Mouse (Mus musculus): ENCODE measurements around the gene Rpn2. TPM values are rescaled to one million over a fixed set of nuclear protein-coding genes. Genes with fewer than 3 reads are reported as not detected.
A peak's percentile ranks its signal among the peaks of the same experiment; 100 is the strongest.

Gene Rpn2
- 76.1 and 97.0 TPM in 2 replicates for polyA plus RNA-seq (2011; ENCODE audit: insufficient read depth, insufficient read length, low replicate concordance, missing spikeins)

DNA sequence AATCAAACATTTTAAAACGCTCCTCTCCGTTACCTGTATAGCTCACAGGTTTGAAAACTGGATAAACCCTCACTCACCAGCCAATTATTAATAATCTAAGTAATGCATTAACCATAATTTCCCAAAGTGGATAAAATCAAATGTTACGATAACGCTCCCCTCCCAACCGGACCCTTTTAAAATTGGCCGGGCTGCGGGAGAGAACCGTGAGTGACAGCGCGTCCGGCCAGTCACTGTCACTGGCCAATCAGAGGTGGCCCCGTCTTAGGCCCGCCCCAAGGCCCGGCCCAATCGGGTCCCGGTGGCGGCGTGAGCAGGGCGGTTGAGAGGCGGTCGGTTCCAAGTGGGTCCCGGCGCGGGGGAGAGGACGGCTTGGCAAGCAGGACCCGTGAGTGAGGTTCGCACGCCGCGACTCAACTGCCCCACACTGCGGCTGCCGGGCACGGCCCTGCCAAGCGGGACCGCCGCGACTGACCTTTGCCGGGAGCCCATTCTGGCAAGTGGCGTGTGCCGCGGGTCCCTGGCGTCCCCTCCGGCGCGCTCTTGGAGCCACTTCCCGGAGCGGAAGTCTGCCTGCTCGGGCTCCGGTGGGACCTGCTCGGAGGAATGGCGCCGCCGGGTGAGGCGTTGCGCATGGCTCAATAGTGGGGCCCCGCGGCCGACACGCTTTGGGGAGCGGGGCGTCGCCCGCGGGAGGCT is at the start of gene Rpn2:
Gene Rpn2, plus strand, starts transcription at position 301 of the 699 bp plus-strand sequence.
- no peak for TF ChIP-seq CTCF (IDR thresholded peaks at IDR 0.05; ENCODE audit: control insufficient read depth, insufficient read depth, low read length)
- peak; percentile 62; the same call in 1 of the 2 replicates for TF ChIP-seq POLR2A (IDR thresholded peaks at IDR 0.05; ENCODE audit: borderline replicate concordance, control insufficient read depth, low read depth, low read length)
- WGBS = under 1% methylated on average over 64 of the region's 64 CpGs

DNA sequence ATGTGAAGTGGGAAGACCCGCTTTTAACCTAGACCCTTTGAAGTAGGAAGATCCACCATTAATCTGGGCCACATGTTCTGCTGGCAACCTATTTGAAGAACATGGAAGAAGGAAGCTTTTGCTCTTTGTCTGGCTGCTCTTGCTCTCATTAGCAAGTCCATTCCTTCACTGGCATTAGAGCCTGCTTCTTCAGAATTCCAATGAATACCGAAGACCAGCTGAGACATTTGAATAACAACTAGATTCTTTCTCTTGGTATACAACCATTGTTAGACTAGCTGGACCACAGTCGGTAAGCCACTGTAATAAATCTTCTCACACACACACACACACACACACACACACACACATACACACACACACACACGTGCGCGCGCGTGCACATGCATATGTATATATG is 42.9 kb upstream of the Rpn2 start:
- no peak overlapping the region for H3K4me3 ChIP-seq (replicated peaks; ENCODE audit: control insufficient read depth, low read depth, low read length)
- H3K4me1 ChIP-seq (ENCODE audit: control insufficient read depth, insufficient read depth, low read length) = no peaks in the 10 kb centered on the region
- H3K27ac ChIP-seq (ENCODE audit: control insufficient read depth, insufficient read depth, low read depth, low read length, poor library complexity) = no peak overlapping the region
- 89% methylated on average over 8 of the region's 8 CpGs for WGBS
- no peak for TF ChIP-seq POLR2A (IDR thresholded peaks at IDR 0.05; ENCODE audit: borderline replicate concordance, control insufficient read depth, low read depth, low read length)
- TF ChIP-seq CTCF (IDR thresholded peaks at IDR 0.05; ENCODE audit: control insufficient read depth, insufficient read depth, low read length) = no peak

More for the DNA sequence above, at the start of gene Rpn2:
- Histone ChIP-seq H3K4me3 (replicated peaks; ENCODE audit: control insufficient read depth, low read depth, low read length) (peak within 1 kb of the TSS; percentile 92), H3K27ac (ENCODE audit: control insufficient read depth, insufficient read depth, low read depth, low read length, poor library complexity) (peak within 1 kb of the TSS; percentile 98), H3K4me1 (ENCODE audit: control insufficient read depth, insufficient read depth, low read length) (peaks cover 3% of the 10 kb centered on the region)

DNA sequence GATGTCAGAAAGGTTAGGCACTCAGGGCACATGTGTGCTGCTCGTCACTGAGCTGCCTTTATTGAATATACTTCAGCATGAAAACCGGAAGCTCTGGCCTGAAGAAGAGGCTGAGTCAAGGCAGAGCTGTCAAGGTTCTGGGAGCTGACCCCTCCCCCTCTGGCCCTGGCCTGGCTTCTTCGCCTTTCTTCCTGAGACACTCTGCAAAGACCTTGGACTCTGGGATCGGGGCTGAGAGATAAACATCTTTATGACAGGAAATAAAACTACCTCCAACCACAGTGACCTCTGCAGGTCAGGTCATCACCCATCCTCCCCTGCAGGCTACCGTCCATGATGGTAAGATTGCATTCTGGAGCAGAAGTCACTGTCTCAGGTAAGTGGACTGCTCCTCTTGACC is 33.8 kb upstream of the Rpn2 start:
- Histone ChIP-seq H3K27ac (ENCODE audit: control insufficient read depth, insufficient read depth, low read depth, low read length, poor library complexity) (no peak overlapping the region), H3K4me1 (ENCODE audit: control insufficient read depth, insufficient read depth, low read length) (no peaks in the 10 kb centered on the region), H3K4me3 (replicated peaks; ENCODE audit: control insufficient read depth, low read depth, low read length) (no peak overlapping the region)
- WGBS = 23% methylated on average over 5 of the region's 5 CpGs
- TF ChIP-seq CTCF (IDR thresholded peaks at IDR 0.05; ENCODE audit: control insufficient read depth, insufficient read depth, low read length) (no peak), POLR2A (IDR thresholded peaks at IDR 0.05; ENCODE audit: borderline replicate concordance, control insufficient read depth, low read depth, low read length) (no peak)

DNA sequence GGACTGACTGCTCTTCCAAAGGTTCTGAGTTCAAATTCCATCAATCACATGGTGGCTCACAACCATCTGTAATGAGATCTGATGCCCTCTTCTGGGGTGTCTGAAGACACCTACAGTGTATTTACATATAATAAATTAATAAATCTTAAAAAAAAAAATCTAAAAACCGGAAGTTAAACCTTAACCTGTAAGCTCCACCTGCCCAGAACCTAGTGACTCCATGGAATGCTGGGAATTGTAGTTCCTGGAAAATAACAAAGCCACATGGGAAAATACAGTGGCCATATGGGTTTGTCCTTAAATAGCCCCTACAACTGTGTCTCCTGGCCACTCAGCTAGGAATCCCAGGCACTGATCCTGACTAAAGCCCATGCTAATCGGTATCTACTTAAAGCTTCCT is 33.2 kb upstream of the Rpn2 start:
- no peak for TF ChIP-seq POLR2A (IDR thresholded peaks at IDR 0.05; ENCODE audit: borderline replicate concordance, control insufficient read depth, low read depth, low read length)
- no peak for TF ChIP-seq CTCF (IDR thresholded peaks at IDR 0.05; ENCODE audit: control insufficient read depth, insufficient read depth, low read length)
- Histone ChIP-seq H3K4me3 (replicated peaks; ENCODE audit: control insufficient read depth, low read depth, low read length) (no peak overlapping the region), H3K4me1 (ENCODE audit: control insufficient read depth, insufficient read depth, low read length) (no peaks in the 10 kb centered on the region), H3K27ac (ENCODE audit: control insufficient read depth, insufficient read depth, low read depth, low read length, poor library complexity) (no peak overlapping the region)
- 69% methylated on average over 2 of the region's 2 CpGs for WGBS

DNA sequence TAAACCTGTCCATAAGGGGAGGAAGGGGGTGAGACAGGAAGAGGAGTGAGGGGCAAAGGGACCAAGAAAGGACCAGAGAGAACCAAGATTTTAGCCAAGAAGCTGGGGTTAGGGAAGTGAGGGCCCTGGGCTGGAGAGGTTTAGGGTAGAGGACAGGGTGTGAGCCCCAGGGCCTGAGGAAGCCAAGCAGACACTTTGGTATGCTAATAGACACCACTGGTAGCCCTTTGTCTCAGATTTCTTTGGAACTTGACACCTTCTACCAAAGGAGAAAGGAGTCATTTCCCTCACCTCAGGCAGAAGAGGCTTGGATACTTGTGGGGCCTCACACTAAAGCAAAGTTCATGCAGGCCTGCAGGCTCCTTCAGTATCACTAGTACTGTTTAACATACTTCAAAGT is 30.7 kb upstream of the Rpn2 start:
- TF ChIP-seq CTCF (IDR thresholded peaks at IDR 0.05; ENCODE audit: control insufficient read depth, insufficient read depth, low read length) (no peak), POLR2A (IDR thresholded peaks at IDR 0.05; ENCODE audit: borderline replicate concordance, control insufficient read depth, low read depth, low read length) (no peak)
- H3K4me1 ChIP-seq (ENCODE audit: control insufficient read depth, insufficient read depth, low read length) = no peaks in the 10 kb centered on the region
- no peak overlapping the region for H3K27ac ChIP-seq (ENCODE audit: control insufficient read depth, insufficient read depth, low read depth, low read length, poor library complexity)
- H3K4me3 ChIP-seq (replicated peaks; ENCODE audit: control insufficient read depth, low read depth, low read length) = no peak overlapping the region

DNA sequence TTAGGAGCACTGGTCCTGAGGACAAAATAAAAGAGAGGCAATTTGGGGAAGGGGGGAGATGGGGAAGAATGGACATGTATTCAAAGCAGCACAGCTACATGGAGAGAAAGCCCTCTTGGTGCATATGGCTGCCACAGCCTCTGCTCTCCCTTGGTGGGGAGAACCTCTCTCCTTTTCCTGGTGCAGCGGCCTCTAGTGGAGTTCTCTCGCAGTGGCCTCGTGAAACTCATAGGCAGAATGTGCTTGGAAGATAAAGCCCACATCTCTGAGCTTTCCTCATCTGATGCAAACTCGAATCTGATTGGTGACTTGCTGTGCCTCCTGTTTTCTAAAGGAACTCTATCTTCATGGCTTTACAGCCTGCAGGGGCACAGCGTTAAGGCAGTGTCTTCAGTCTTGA is 19.1 kb upstream of the Rpn2 start:
- no peak overlapping the region for H3K27ac ChIP-seq (ENCODE audit: control insufficient read depth, insufficient read depth, low read depth, low read length, poor library complexity)
- WGBS = 4% methylated on average over 5 of the region's 5 CpGs
- H3K4me1 ChIP-seq (ENCODE audit: control insufficient read depth, insufficient read depth, low read length) = no peaks in the 10 kb centered on the region
- TF ChIP-seq POLR2A (IDR thresholded peaks at IDR 0.05; ENCODE audit: borderline replicate concordance, control insufficient read depth, low read depth, low read length) = no peak
- peak; percentile 85 for TF ChIP-seq CTCF (IDR thresholded peaks at IDR 0.05; ENCODE audit: control insufficient read depth, insufficient read depth, low read length)
- no peak overlapping the region for H3K4me3 ChIP-seq (replicated peaks; ENCODE audit: control insufficient read depth, low read depth, low read length)

DNA sequence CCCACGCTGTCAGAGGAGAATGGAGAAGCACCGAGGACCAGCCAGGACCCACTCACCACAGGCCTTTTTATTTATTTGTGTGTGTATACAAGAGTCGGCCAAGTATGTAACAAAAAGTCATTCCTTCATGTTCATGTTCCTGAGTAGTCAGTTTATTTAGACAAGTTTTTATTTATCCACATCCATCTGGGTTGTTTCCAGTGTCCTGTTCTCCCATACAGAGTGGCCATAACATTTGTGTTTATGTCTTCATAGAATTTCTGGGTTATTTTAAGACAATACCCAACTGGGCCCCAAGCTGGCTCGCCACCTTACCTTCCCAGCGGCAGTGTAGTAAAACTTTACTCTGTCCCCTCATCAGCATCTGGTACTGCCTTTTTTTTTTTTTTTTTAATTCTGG is 16.9 kb upstream of the Rpn2 start:
- no peaks in the 10 kb centered on the region for H3K4me1 ChIP-seq (ENCODE audit: control insufficient read depth, insufficient read depth, low read length)
- H3K27ac ChIP-seq (ENCODE audit: control insufficient read depth, insufficient read depth, low read depth, low read length, poor library complexity) = no peak overlapping the region
- H3K4me3 ChIP-seq (replicated peaks; ENCODE audit: control insufficient read depth, low read depth, low read length) = no peak overlapping the region
- 77% methylated on average over 5 of the region's 5 CpGs for WGBS
- TF ChIP-seq CTCF (IDR thresholded peaks at IDR 0.05; ENCODE audit: control insufficient read depth, insufficient read depth, low read length) (no peak), POLR2A (IDR thresholded peaks at IDR 0.05; ENCODE audit: borderline replicate concordance, control insufficient read depth, low read depth, low read length) (no peak)

DNA sequence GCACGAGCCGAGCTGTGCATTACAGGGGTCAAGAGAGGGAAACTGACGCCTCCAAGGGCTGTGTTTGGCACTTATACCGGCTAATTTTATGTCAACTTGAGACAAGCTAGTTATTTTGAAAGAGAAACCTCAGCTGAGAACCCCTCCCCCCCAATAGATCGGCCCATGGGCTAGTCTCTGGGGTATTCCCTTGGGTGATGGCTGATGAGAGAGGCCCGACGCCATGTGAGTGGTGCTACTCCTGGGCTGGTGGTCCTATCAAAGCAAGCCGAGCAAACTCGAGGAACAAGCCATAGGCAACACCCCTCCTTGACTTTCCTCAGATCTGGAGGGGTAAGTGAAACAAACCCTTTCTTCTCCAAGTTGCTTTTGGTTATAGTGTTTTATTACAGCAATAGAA is 16.3 kb upstream of the Rpn2 start:
- Histone ChIP-seq H3K4me1 (ENCODE audit: control insufficient read depth, insufficient read depth, low read length) (no peaks in the 10 kb centered on the region), H3K27ac (ENCODE audit: control insufficient read depth, insufficient read depth, low read depth, low read length, poor library complexity) (no peak overlapping the region), H3K4me3 (replicated peaks; ENCODE audit: control insufficient read depth, low read depth, low read length) (no peak overlapping the region)
- TF ChIP-seq POLR2A (IDR thresholded peaks at IDR 0.05; ENCODE audit: borderline replicate concordance, control insufficient read depth, low read depth, low read length) (no peak), CTCF (IDR thresholded peaks at IDR 0.05; ENCODE audit: control insufficient read depth, insufficient read depth, low read length) (no peak)
- 71% methylated on average over 9 of the region's 9 CpGs for WGBS

Data from bone marrow, adult 2 months (tissue).